In genomic region chr2:77885491-77886130, GRCm38 (mm10) we compare ENCODE assay signal across 27 mouse cellular contexts.
"Had no signal": no experiment of that assay in that cellular context is flagged by ENCODE, and none has a peak within 500 bp of the region (broad histone marks: within the 10 kb centered on the region; RNA-seq: fewer than 3 reads in every experiment).

No protein-coding gene starts in this region.

- ATAC-seq: hindbrain, postnatal 0 days; intestine, embryonic 16.5 days had no signal

- H3K4me3 ChIP-seq: heart, adult 2 months; heart, embryonic 13.5 days; heart, embryonic 15.5 days; hindbrain, embryonic 13.5 days; hindbrain, embryonic 15.5 days; kidney, embryonic 15.5 days; layer of hippocampus, adult 2 months; left cerebral cortex, adult 2 months; limb, embryonic 10.5 days; limb, embryonic 12.5 days; liver, embryonic 13.5 days had no signal

- H3K36me3 ChIP-seq: heart, embryonic 13.5 days; heart, embryonic 15.5 days; hindbrain, embryonic 13.5 days; hindbrain, embryonic 15.5 days; kidney, embryonic 15.5 days; limb, embryonic 10.5 days; limb, embryonic 12.5 days; liver, embryonic 13.5 days had no signal

- H3K27me3 ChIP-seq: heart, embryonic 13.5 days; heart, embryonic 15.5 days; hindbrain, embryonic 13.5 days; hindbrain, embryonic 15.5 days; kidney, embryonic 15.5 days; limb, embryonic 12.5 days; liver, embryonic 13.5 days had no signal

- H3K9ac ChIP-seq: heart, embryonic 13.5 days; heart, embryonic 15.5 days; hindbrain, embryonic 13.5 days; hindbrain, embryonic 15.5 days; kidney, embryonic 15.5 days; limb, embryonic 12.5 days; liver, embryonic 13.5 days had no signal

- H3K9me3 ChIP-seq: heart, embryonic 15.5 days; hindbrain, embryonic 13.5 days; hindbrain, embryonic 15.5 days; kidney, embryonic 15.5 days; limb, embryonic 10.5 days; limb, embryonic 12.5 days; liver, embryonic 13.5 days had no signal

- H3K4me2 ChIP-seq: heart, embryonic 11.5 days; heart, embryonic 13.5 days; heart, embryonic 15.5 days; hindbrain, embryonic 13.5 days; hindbrain, embryonic 15.5 days; kidney, embryonic 15.5 days; limb, embryonic 12.5 days; liver, embryonic 11.5 days; liver, embryonic 13.5 days had no signal

- H3K27ac ChIP-seq: heart, adult 2 months; heart, embryonic 13.5 days; heart, embryonic 15.5 days; hindbrain, embryonic 13.5 days; hindbrain, embryonic 15.5 days; hindbrain, postnatal 0 days; kidney, embryonic 15.5 days; kidney, postnatal 0 days; layer of hippocampus, adult 2 months; left cerebral cortex, adult 2 months; limb, embryonic 10.5 days; limb, embryonic 12.5 days; liver, embryonic 13.5 days had no signal

- DNase-seq: gastrocnemius, postnatal 14 days; gastrocnemius, postnatal 36 days; heart, adult 11 months; heart, adult 2 months; heart, postnatal 14 days; heart, postnatal 36 days; kidney, adult 11 months; kidney, adult 2 months; kidney, adult 9 months; kidney, postnatal 14 days; kidney, postnatal 4 days; liver; liver, embryonic 13.5 days had no signal

- H3K4me1 ChIP-seq: heart, embryonic 13.5 days; heart, embryonic 15.5 days; hindbrain, embryonic 13.5 days; hindbrain, embryonic 15.5 days; kidney, embryonic 15.5 days; limb, embryonic 10.5 days; limb, embryonic 12.5 days; liver, embryonic 13.5 days had no signal
